Mouse (Mus musculus) ES-CJ7 (cell line): ENCODE data around the gene Olfr1472.
"Not testable (repeated sequence)": the region's sequence is repeated elsewhere in the genome, so short reads cannot be mapped to it uniquely, and the experiment has no call there.

Experiments
- DNase-seq: peaks from one replicate; pipeline ENCODE4 v3.0.0; 2011; ENCODE audit warnings: low read depth, low spot score

The Olfr1472 gene

GRCm38 (mm10) chr19:13455986-13456385 lies at the start of gene Olfr1472:
TSS of gene Olfr1472 (minus strand) at chr19:13456086.
- no peak for DNase-seq

- no peak for DNase-seq
Observed at GRCm38 (mm10) chr19:13500246-13500645, 44.4 kb upstream of the Olfr1472 start, which contains the start of gene Olfr1477. TSS of gene Olfr1477 (plus strand) at chr19:13500546.

- no peak for DNase-seq
Observed at GRCm38 (mm10) chr19:13480096-13480495, 24.2 kb upstream of the Olfr1472 start, which contains the start of gene Olfr1475. TSS of gene Olfr1475 (minus strand) at chr19:13480196.

GRCm38 (mm10) chr19:13469265-13469664 lies 13.4 kb upstream of the Olfr1472 start, which contains the start of gene Olfr1474:
TSS of gene Olfr1474 (plus strand) at chr19:13469565.
- DNase-seq = not testable (repeated sequence)

- DNase-seq = not testable (repeated sequence)
Observed at GRCm38 (mm10) chr19:13443109-13443508, 12.8 kb downstream of the Olfr1472 start, which contains the start of gene Olfr1471. TSS of gene Olfr1471 (plus strand) at chr19:13443409.

GRCm38 (mm10) chr19:13407549-13407948 lies 48.3 kb downstream of the Olfr1472 start, which contains the start of gene Olfr1469:
TSS of gene Olfr1469 (plus strand) at chr19:13407849.
- DNase-seq = no peak
